Mouse (Mus musculus) brain, adult 10 weeks (tissue): ENCODE measurements around the gene Ift81. TPM values are rescaled to one million over a fixed set of nuclear protein-coding genes. Genes with fewer than 3 reads are reported as not detected.

ENCODE experiments used
- polyA plus RNA-seq: library from polyadenylated mRNA; stranded (reverse); fragments of 350-450 nt; fragmentation: Illumina TruSeq; extraction: RNeasy Lipid Tissue Mini Kit (QIAGEN cat#74804); gene quantifications from one replicate; pipeline ENCODE4 v1.2.3, GENCODE M21; 2015; ENCODE audit warnings: low read depth, low replicate concordance

Gene Ift81
- polyA plus RNA-seq: 32.1 TPM

DNA sequence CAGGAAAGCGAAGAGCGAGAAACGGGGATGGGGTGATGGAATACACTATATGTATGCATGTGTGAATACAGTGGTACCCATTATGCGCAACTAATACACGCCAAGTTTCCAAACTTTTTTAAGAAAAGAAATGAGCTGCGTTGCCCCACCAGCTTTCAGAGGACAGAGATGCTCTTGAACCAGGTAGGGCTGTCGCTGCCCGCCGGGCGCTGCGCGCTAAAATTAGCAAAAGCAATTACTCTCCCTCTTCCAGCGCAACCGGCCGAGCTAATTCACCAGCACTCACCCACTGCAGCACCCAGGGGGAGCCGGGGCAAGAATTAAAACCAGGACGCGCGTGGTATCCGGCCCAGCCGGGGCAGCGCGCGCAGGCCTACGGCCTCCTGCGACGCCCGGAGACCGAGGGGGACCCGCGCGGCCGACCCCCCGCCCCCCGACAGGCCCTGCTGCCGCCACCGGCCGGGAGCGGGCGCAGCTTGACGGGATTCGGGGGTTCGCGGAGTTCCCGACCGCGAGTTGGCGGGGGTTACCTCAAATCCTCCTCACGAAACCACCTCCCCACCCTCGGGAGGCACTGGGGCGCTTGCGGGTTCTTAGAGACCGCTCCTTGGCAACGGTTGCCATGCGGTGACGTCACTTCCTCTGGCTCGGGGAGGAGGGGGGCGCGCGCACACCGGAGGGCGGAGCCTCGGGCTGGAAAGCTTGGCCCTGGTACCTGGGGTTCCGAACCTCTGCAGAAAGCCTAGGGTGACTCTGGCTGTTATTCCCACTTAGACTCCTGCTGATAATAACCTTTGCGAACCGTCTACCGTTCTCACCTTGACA, at the start of gene Ift81:
TSS of gene Ift81 (minus strand) at position 611 of the 825 bp plus-strand sequence.

GRCm38 (mm10) chr5:122643701-122644100, 29.4 kb upstream of the Ift81 start, which contains the start of gene P2rx7:
Gene P2rx7 (plus strand): TSS chr5:122643911.

DNA sequence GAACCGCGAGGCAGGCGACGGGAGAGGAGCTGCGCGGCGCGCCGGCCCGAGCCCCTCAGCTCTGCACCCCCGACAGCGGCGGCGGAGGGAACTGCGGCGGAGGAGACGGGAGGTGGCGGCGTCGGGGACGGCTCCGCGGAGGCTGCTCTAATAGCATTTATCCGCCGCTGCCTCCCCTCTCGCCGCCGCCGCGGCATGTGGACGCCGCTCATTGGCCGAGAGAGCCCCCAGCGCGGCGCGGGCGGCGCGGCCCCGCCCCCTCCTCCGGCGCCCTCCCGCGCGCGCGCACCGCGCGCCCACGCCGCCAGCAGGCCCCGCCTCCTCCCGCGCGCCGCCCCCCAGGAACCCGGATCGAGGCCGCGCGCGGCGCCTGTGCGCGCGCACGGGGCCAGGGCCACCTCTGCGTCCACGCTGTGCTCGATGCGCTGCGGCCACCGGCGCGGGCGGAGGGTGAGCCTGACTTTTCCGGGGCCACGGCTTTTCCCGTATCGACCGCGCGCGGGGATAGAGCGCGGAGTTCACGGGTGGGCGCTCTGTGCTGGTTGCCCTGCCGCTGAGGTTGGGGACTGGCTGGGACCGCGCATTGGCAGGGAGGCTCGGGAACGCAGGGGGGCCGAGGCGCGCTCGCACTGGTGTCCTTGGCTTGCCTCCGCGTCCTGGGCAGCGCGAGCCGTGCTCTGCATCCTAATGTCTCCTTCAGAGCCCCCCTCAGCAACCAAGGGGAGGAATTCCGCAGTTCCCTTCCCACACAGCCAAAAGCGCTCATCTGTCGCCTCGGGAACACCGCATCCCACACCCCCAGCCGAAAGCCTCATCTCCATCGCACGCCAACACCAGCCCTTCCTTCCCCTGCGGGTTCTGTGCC, 112.0 kb downstream of the Ift81 start, which contains the start of gene Atp2a2:
TSS of gene Atp2a2 (minus strand) at position 149 of the 865 bp plus-strand sequence.

Other genes with a start within 250 kb of the Ift81 start
- 26.3 TPM for gene Gpn3, start 242.6 kb downstream of the Ift81 start, polyA plus RNA-seq
- 93.5 TPM for gene Fam216a, start 242.2 kb downstream of the Ift81 start, polyA plus RNA-seq
- gene Arpc3, start 222.6 kb downstream of the Ift81 start, polyA plus RNA-seq: 466 TPM
- 33.7 TPM for gene Anapc7, start 192.8 kb downstream of the Ift81 start, polyA plus RNA-seq
- gene Atp2a2, start 112.3 kb downstream of the Ift81 start, polyA plus RNA-seq: 449 TPM
- gene P2rx7, start 29.4 kb upstream of the Ift81 start, polyA plus RNA-seq: 7.0 TPM
- gene P2rx4, start 93.0 kb upstream of the Ift81 start, polyA plus RNA-seq: 24.5 TPM
- 132 TPM for gene Camkk2, start 164.9 kb upstream of the Ift81 start, polyA plus RNA-seq
- gene Anapc5, start 206.8 kb upstream of the Ift81 start, polyA plus RNA-seq: 192 TPM
- gene Rnf34, start 235.5 kb upstream of the Ift81 start, polyA plus RNA-seq: 44.6 TPM